Mouse (Mus musculus): Measurements from ENCODE around the gene Timp3.

The Timp3 gene

GRCm38 (mm10) chr10:86300293-86301116 is at the start of gene Timp3:
Timp3 (plus strand) TSS chr10:86300372.
- in situ Hi-C loops (cut with MboI; ENCODE audit: unreplicated experiment in 2 of 2): loop anchor here in 1 of 2 experiments (10.0 to 25.0 kb wide), 2 partner anchors 144 to 437 kb away; no protein-coding TSS in a partner anchor

- in situ Hi-C loops (cut with MboI; ENCODE audit: unreplicated experiment in 2 of 2): no loop called here
Observed at GRCm38 (mm10) chr10:86256221-86256620, 44.0 kb upstream of the Timp3 start.

- in situ Hi-C loops (cut with MboI; ENCODE audit: unreplicated experiment in 2 of 2): no loop called here
Observed at GRCm38 (mm10) chr10:86257045-86257444, 43.1 kb upstream of the Timp3 start.

- in situ Hi-C loops (cut with MboI; ENCODE audit: unreplicated experiment in 2 of 2): no loop called here
Observed at GRCm38 (mm10) chr10:86258046-86258445, 42.1 kb upstream of the Timp3 start.

- in situ Hi-C loops (cut with MboI; ENCODE audit: unreplicated experiment in 2 of 2): no loop called here
Observed at GRCm38 (mm10) chr10:86258992-86259391, 41.2 kb upstream of the Timp3 start.

GRCm38 (mm10) chr10:86261725-86262124 is 38.4 kb upstream of the Timp3 start:
- in situ Hi-C loops (cut with MboI; ENCODE audit: unreplicated experiment in 2 of 2): no loop called here

GRCm38 (mm10) chr10:86264618-86265017 is 35.6 kb upstream of the Timp3 start:
- in situ Hi-C loops (cut with MboI; ENCODE audit: unreplicated experiment in 2 of 2): no loop called here

GRCm38 (mm10) chr10:86270254-86270653 is 29.9 kb upstream of the Timp3 start:
- in situ Hi-C loops (cut with MboI; ENCODE audit: unreplicated experiment in 2 of 2): no loop called here

GRCm38 (mm10) chr10:86272826-86273225 is 27.3 kb upstream of the Timp3 start:
- in situ Hi-C loops (cut with MboI; ENCODE audit: unreplicated experiment in 2 of 2): no loop called here

- in situ Hi-C loops (cut with MboI; ENCODE audit: unreplicated experiment in 2 of 2): no loop called here
Observed at GRCm38 (mm10) chr10:86273410-86274191, 26.6 kb upstream of the Timp3 start.

GRCm38 (mm10) chr10:86275585-86275984 is 24.6 kb upstream of the Timp3 start:
- in situ Hi-C loops (cut with MboI; ENCODE audit: unreplicated experiment in 2 of 2): no loop called here

GRCm38 (mm10) chr10:86277327-86277726 is 22.8 kb upstream of the Timp3 start:
- in situ Hi-C loops (cut with MboI; ENCODE audit: unreplicated experiment in 2 of 2): no loop called here

- in situ Hi-C loops (cut with MboI; ENCODE audit: unreplicated experiment in 2 of 2): no loop called here
Observed at GRCm38 (mm10) chr10:86278481-86278880, 21.7 kb upstream of the Timp3 start.

GRCm38 (mm10) chr10:86279579-86280168 is 20.5 kb upstream of the Timp3 start:
- in situ Hi-C loops (cut with MboI; ENCODE audit: unreplicated experiment in 2 of 2): no loop called here

- in situ Hi-C loops (cut with MboI; ENCODE audit: unreplicated experiment in 2 of 2): no loop called here
Observed at GRCm38 (mm10) chr10:86281238-86281637, 18.9 kb upstream of the Timp3 start.

- in situ Hi-C loops (cut with MboI; ENCODE audit: unreplicated experiment in 2 of 2): no loop called here
Observed at GRCm38 (mm10) chr10:86286508-86286907, 13.7 kb upstream of the Timp3 start.

GRCm38 (mm10) chr10:86290109-86290771 is 9.9 kb upstream of the Timp3 start:
- in situ Hi-C loops (cut with MboI; ENCODE audit: unreplicated experiment in 2 of 2): loop anchor here (5.0 to 10.0 kb wide), 3 partner anchors 105 to 323 kb away; no protein-coding TSS in a partner anchor

- in situ Hi-C loops (cut with MboI; ENCODE audit: unreplicated experiment in 2 of 2): loop anchor here (5.0 to 10.0 kb wide), 3 partner anchors 109 to 327 kb away; no protein-coding TSS in a partner anchor
Observed at GRCm38 (mm10) chr10:86293880-86294279, 6.3 kb upstream of the Timp3 start.

GRCm38 (mm10) chr10:86294599-86295365 is 5.4 kb upstream of the Timp3 start:
- in situ Hi-C loops (cut with MboI; ENCODE audit: unreplicated experiment in 2 of 2): loop anchor here (5.0 to 10.0 kb wide), 5 partner anchors 110 to 327 kb away; no protein-coding TSS in a partner anchor
